18 mouse cellular contexts compared by ENCODE assay signal in the genomic region with DNA sequence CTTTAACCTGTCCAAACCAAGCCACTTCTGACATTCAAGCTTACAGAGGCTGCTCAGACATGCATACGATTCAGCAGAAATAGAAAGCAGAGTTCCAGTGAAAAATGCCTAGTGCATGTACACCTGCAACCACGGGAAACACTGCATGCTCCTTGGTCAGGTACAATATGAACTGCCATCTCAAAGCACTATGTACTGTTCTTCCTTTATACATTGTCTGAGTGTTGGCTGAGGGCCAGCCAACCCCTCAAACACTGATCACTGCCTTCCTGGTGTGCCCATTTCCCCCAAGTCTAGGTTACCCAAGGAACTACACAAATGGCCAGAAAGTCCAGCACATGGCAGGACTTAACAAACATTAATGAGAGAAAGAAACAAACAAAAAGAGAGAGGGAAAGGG. TPM values are rescaled to one million over a fixed set of nuclear protein-coding genes. Genes with fewer than 3 reads are reported as not detected.
DNase-seq lines count a peak whose midpoint lies in the region; ATAC-seq and TF ChIP-seq lines count a peak whose summit lies in the region.
"Had no signal": no experiment of that assay in that cellular context is flagged by ENCODE, and none has a peak within 500 bp of the region (broad histone marks: within the 10 kb centered on the region; RNA-seq: fewer than 3 reads in every experiment).

No protein-coding gene starts in this region.

- H3K79me2 ChIP-seq in myocyte (ENCODE audit: control insufficient read depth, insufficient read depth) = peaks cover 71% of the 10 kb centered on the region

- no peak for DNase-seq in forebrain, embryonic 14.5 days (ENCODE audit: low spot score)
- no peak for DNase-seq in forebrain, postnatal 0 days
- DNase-seq in hindbrain, embryonic 14.5 days (ENCODE audit: low spot score) = no peak
- peak; percentile 67 for DNase-seq in midbrain, embryonic 11.5 days (ENCODE audit: low spot score, missing footprints)
- DNase-seq in midbrain, postnatal 0 days (ENCODE audit: low spot score) = no peak
- DNase-seq in frontal cortex, postnatal 10 days (ENCODE audit: low spot score in 2 of 2) = no peak
- DNase-seq: adrenal gland, adult 8-10 months; cerebellum, adult 8-10 months; embryo, embryonic 11 days; gastrocnemius, postnatal 14 days; heart, postnatal 36 days; kidney, adult 18-20 months; kidney, postnatal 4 days; left cerebral cortex, postnatal 4 days; right cerebral cortex, postnatal 14 days had no signal

- no peak overlapping the region for H3K4me3 ChIP-seq in forebrain, embryonic 14.5 days (ENCODE audit: low read depth, low read length)
- no peak overlapping the region for H3K4me3 ChIP-seq in forebrain, postnatal 0 days (ENCODE audit: low read depth, low read length)
- no peak overlapping the region for H3K4me3 ChIP-seq in hindbrain, embryonic 15.5 days
- H3K4me3 ChIP-seq in hindbrain, embryonic 14.5 days (replicated peaks; ENCODE audit: low read length) = no peak overlapping the region
- H3K4me3 ChIP-seq in midbrain, embryonic 11.5 days (ENCODE audit: low read depth, low read length) = no peak overlapping the region
- no peak overlapping the region for H3K4me3 ChIP-seq in midbrain, postnatal 0 days (ENCODE audit: low read depth, low read length)
- H3K4me3 ChIP-seq in myocyte = peak overlapping the region; percentile 77
- H3K4me3 ChIP-seq: lung, embryonic 15.5 days had no signal

- no peaks in the 10 kb centered on the region for H3K27me3 ChIP-seq in forebrain, embryonic 14.5 days (replicated peaks; ENCODE audit: control insufficient read depth, insufficient read depth, low read length)
- H3K27me3 ChIP-seq in forebrain, postnatal 0 days (ENCODE audit: insufficient read depth, low read length) = no peaks in the 10 kb centered on the region
- no peaks in the 10 kb centered on the region for H3K27me3 ChIP-seq in hindbrain, embryonic 15.5 days
- H3K27me3 ChIP-seq in hindbrain, embryonic 14.5 days (ENCODE audit: control insufficient read depth, insufficient read depth, low read length) = no peaks in the 10 kb centered on the region
- no peaks in the 10 kb centered on the region for H3K27me3 ChIP-seq in midbrain, embryonic 11.5 days (ENCODE audit: control insufficient read depth, insufficient read depth, low read length)
- no peaks in the 10 kb centered on the region for H3K27me3 ChIP-seq in midbrain, postnatal 0 days (ENCODE audit: insufficient read depth, low read length)
- H3K27me3 ChIP-seq in myocyte (ENCODE audit: control insufficient read depth, insufficient read depth, insufficient read length) = no peaks in the 10 kb centered on the region
- H3K27me3 ChIP-seq: lung, embryonic 15.5 days had no signal

- no peak for TF ChIP-seq CTCF in forebrain, postnatal 0 days (IDR thresholded peaks at IDR 0.05; ENCODE audit: low read depth)
- TF ChIP-seq CTCF in midbrain, postnatal 0 days (IDR thresholded peaks at IDR 0.05) = no peak

- H3K4me2 ChIP-seq in forebrain, embryonic 14.5 days (ENCODE audit: low read length) = peak overlapping the region; percentile 64; the same call in 1 of the 2 replicates
- no peak overlapping the region; the same call in 1 of the 2 replicates for H3K4me2 ChIP-seq in forebrain, postnatal 0 days (ENCODE audit: low read depth)
- peak overlapping the region; percentile 18; the same call in 1 of the 2 replicates for H3K4me2 ChIP-seq in hindbrain, embryonic 15.5 days
- no peak overlapping the region; the same call in 1 of the 2 replicates for H3K4me2 ChIP-seq in hindbrain, embryonic 14.5 days (replicated peaks)
- no peak overlapping the region for H3K4me2 ChIP-seq in midbrain, embryonic 11.5 days
- no peak overlapping the region for H3K4me2 ChIP-seq in midbrain, postnatal 0 days (ENCODE audit: low read depth, low read length, poor library complexity, severe bottlenecking)
- H3K4me2 ChIP-seq in myocyte (ENCODE audit: low read depth) = peak overlapping the region; percentile 89

- no peak overlapping the region for H3K9ac ChIP-seq in forebrain, embryonic 14.5 days (ENCODE audit: low read length)
- H3K9ac ChIP-seq in forebrain, postnatal 0 days = no peak overlapping the region
- no peak overlapping the region for H3K9ac ChIP-seq in hindbrain, embryonic 15.5 days
- H3K9ac ChIP-seq in hindbrain, embryonic 14.5 days = no peak overlapping the region
- H3K9ac ChIP-seq in midbrain, embryonic 11.5 days (ENCODE audit: low read length) = no peak overlapping the region
- no peak overlapping the region for H3K9ac ChIP-seq in midbrain, postnatal 0 days (replicated peaks; ENCODE audit: low read length, poor library complexity, severe bottlenecking)
- H3K9ac ChIP-seq: lung, embryonic 15.5 days had no signal

- H3K36me3 ChIP-seq in forebrain, embryonic 14.5 days (ENCODE audit: control insufficient read depth, insufficient read depth, low read length) = peaks cover 6% of the 10 kb centered on the region; the same call in 1 of the 2 replicates
- H3K36me3 ChIP-seq in forebrain, postnatal 0 days (ENCODE audit: insufficient read depth) = 0 out of 2 replicates have a peak, but pooled peaks cover 9% of the 10 kb centered on the region
- no peaks in the 10 kb centered on the region; the same call in 1 of the 2 replicates for H3K36me3 ChIP-seq in hindbrain, embryonic 15.5 days
- H3K36me3 ChIP-seq in hindbrain, embryonic 14.5 days (replicated peaks; ENCODE audit: control insufficient read depth, insufficient read depth) = 0 out of 2 replicates have a peak, but pooled peaks cover 8% of the 10 kb centered on the region
- no peaks in the 10 kb centered on the region for H3K36me3 ChIP-seq in midbrain, embryonic 11.5 days (ENCODE audit: control insufficient read depth, insufficient read depth, low read length)
- H3K36me3 ChIP-seq in midbrain, postnatal 0 days (ENCODE audit: insufficient read depth, low read length) = no peaks in the 10 kb centered on the region
- peaks cover 5% of the 10 kb centered on the region for H3K36me3 ChIP-seq in myocyte (ENCODE audit: control insufficient read depth, insufficient read depth)

- no peak for ATAC-seq in forebrain, embryonic 14.5 days
- ATAC-seq in forebrain, postnatal 0 days = no peak
- ATAC-seq in hindbrain, embryonic 15.5 days (ENCODE audit: low FRiP score, low read depth) = no peak
- no peak for ATAC-seq in hindbrain, embryonic 14.5 days (ENCODE audit: low FRiP score)
- ATAC-seq in midbrain, embryonic 11.5 days (ENCODE audit: low FRiP score) = no peak
- ATAC-seq in midbrain, postnatal 0 days (ENCODE audit: low FRiP score) = no peak

- no peak overlapping the region for H3K27ac ChIP-seq in forebrain, embryonic 14.5 days (ENCODE audit: low read depth, low read length)
- no peak overlapping the region for H3K27ac ChIP-seq in forebrain, postnatal 0 days (ENCODE audit: low read depth, low read length)
- H3K27ac ChIP-seq in hindbrain, embryonic 15.5 days (replicated peaks) = no peak overlapping the region
- H3K27ac ChIP-seq in hindbrain, embryonic 14.5 days = no peak overlapping the region
- no peak overlapping the region for H3K27ac ChIP-seq in midbrain, embryonic 11.5 days (ENCODE audit: low read depth, low read length)
- H3K27ac ChIP-seq in midbrain, postnatal 0 days (ENCODE audit: low read depth, low read length) = no peak overlapping the region
- H3K27ac ChIP-seq: lung, embryonic 15.5 days had no signal

- H3K4me1 ChIP-seq in forebrain, embryonic 14.5 days (ENCODE audit: control insufficient read depth, insufficient read depth, low read length) = peaks cover 16% of the 10 kb centered on the region
- peaks cover 13% of the 10 kb centered on the region for H3K4me1 ChIP-seq in forebrain, postnatal 0 days (ENCODE audit: insufficient read depth)
- peaks cover 51% of the 10 kb centered on the region for H3K4me1 ChIP-seq in hindbrain, embryonic 15.5 days (replicated peaks)
- peaks cover 24% of the 10 kb centered on the region for H3K4me1 ChIP-seq in hindbrain, embryonic 14.5 days (replicated peaks; ENCODE audit: control insufficient read depth, insufficient read depth, low read length)
- peaks cover 14% of the 10 kb centered on the region for H3K4me1 ChIP-seq in midbrain, embryonic 11.5 days (ENCODE audit: control insufficient read depth, insufficient read depth, low read length)
- peaks cover 17% of the 10 kb centered on the region for H3K4me1 ChIP-seq in midbrain, postnatal 0 days (ENCODE audit: insufficient read depth, low read length)

- H3K9me3 ChIP-seq in forebrain, embryonic 14.5 days (replicated peaks; ENCODE audit: control insufficient read depth, low read length) = no peaks in the 10 kb centered on the region
- no peaks in the 10 kb centered on the region for H3K9me3 ChIP-seq in forebrain, postnatal 0 days (ENCODE audit: low read length)
- H3K9me3 ChIP-seq in hindbrain, embryonic 15.5 days = no peaks in the 10 kb centered on the region
- no peaks in the 10 kb centered on the region for H3K9me3 ChIP-seq in hindbrain, embryonic 14.5 days (ENCODE audit: control insufficient read depth, low read length)
- no peaks in the 10 kb centered on the region for H3K9me3 ChIP-seq in midbrain, embryonic 11.5 days (ENCODE audit: control insufficient read depth, low read length)
- no peaks in the 10 kb centered on the region for H3K9me3 ChIP-seq in midbrain, postnatal 0 days (ENCODE audit: low read length)
- H3K9me3 ChIP-seq: lung, embryonic 15.5 days had no signal

- WGBS in forebrain, embryonic 14.5 days = 60% methylated on average over 2 of the region's 2 CpGs
- 56% methylated on average over 2 of the region's 2 CpGs for WGBS in forebrain, postnatal 0 days
- 75% methylated on average over 2 of the region's 2 CpGs for WGBS in hindbrain, embryonic 15.5 days
- WGBS in hindbrain, embryonic 14.5 days = 76% methylated on average over 2 of the region's 2 CpGs
- WGBS in midbrain, embryonic 11.5 days = 87% methylated on average over 2 of the region's 2 CpGs
- WGBS in midbrain, postnatal 0 days = 82% methylated on average over 2 of the region's 2 CpGs

- H3ac ChIP-seq in myocyte (ENCODE audit: control insufficient read depth, insufficient read length) = no peak overlapping the region

- TF ChIP-seq POLR2A in myocyte (IDR thresholded peaks at IDR 0.05; ENCODE audit: insufficient read length, low read depth) = no peak

TF ChIP-seq in myocyte, 11 proteins besides CTCF, POLR2A, EP300 and RAD21 (continues in another document):
- TF ChIP-seq POLR2AphosphoS2 (IDR thresholded peaks at IDR 0.05; ENCODE audit: insufficient read length, low read depth) (no peak), SRF (IDR thresholded peaks at IDR 0.05; ENCODE audit: control insufficient read depth, insufficient read length, low read depth) (no peak)

RNA-seq across cellular contexts. Expression of gene Prdm2, which starts 53.5 kb away (rescaled TPM):
- 13.1 and 16.7 TPM in 2 replicates for polyA plus RNA-seq in forebrain, embryonic 14.5 days (2014; fragmentation: Nextera tagmentation; extraction: Ambion mirVana)
- total RNA-seq in forebrain, postnatal 0 days (2014; rRNA removed) = 20.0 and 23.7 TPM in 2 replicates
- polyA plus RNA-seq in forebrain, postnatal 0 days (2015; fragmentation: Nextera tagmentation; extraction: Ambion mirVana) = 8.4 and 12.1 TPM in 2 replicates
- 12.7 and 14.0 TPM in 2 replicates for polyA plus RNA-seq in hindbrain, embryonic 15.5 days (2015; fragmentation: Nextera tagmentation; extraction: Ambion mirVana)
- polyA plus RNA-seq in hindbrain, embryonic 14.5 days (2014; fragmentation: Nextera tagmentation; extraction: Ambion mirVana) = 15.3 and 16.1 TPM in 2 replicates
- 14.2 and 14.7 TPM in 2 replicates for polyA plus RNA-seq in midbrain, embryonic 11.5 days (2014; fragmentation: Nextera tagmentation; extraction: Ambion mirVana)
- total RNA-seq in midbrain, postnatal 0 days (2014; rRNA removed) = 19.1 and 25.6 TPM in 2 replicates
- 9.7 and 10.9 TPM in 2 replicates for polyA plus RNA-seq in midbrain, postnatal 0 days (2015; fragmentation: Nextera tagmentation; extraction: Ambion mirVana)
- polyA plus RNA-seq in myocyte (2012; fragmentation: generic; extraction: Trizol) = 14.5 TPM

Comparison
In these comparisons a context has a peak if more than half of its experiments do, and no peak if none do; other contexts are left out.
1. H3K4me2 ChIP-seq: peak in forebrain, embryonic 14.5 days (single experiment), hindbrain, embryonic 15.5 days (single experiment) and myocyte (single experiment); none in forebrain, postnatal 0 days (single experiment), hindbrain, embryonic 14.5 days (single experiment), midbrain, embryonic 11.5 days (single experiment) and midbrain, postnatal 0 days (single experiment).